Mouse (Mus musculus) liver, embryonic 12.5 days (tissue): ENCODE results near the gene Rassf4. TPM values are rescaled to one million over a fixed set of nuclear protein-coding genes. Genes with fewer than 3 reads are reported as not detected.
A peak's percentile ranks its signal among the peaks of the same experiment; 100 is the strongest.
"Not testable (repeated sequence)": the region's sequence is repeated elsewhere in the genome, so short reads cannot be mapped to it uniquely, and the experiment has no call there.

ENCODE experiments used
- ATAC-seq: fragments of 200-750 bp; cut with Nextera tagmentation; 2 replicates; pipeline ENCODE4 v1.8.0; 2017; ENCODE audit warnings: moderate number of reproducible peaks, mild to moderate bottlenecking, moderate library complexity
- H3K27ac ChIP-seq: fragments of 300-500 bp; sonication (generic); 2 replicates; pipeline ENCODE4 v1.5.1; 2016; ENCODE audit warnings: mild to moderate bottlenecking
- H3K27me3 ChIP-seq: fragments of 300-500 bp; sonication (generic); replicated peaks from 2 replicates; pipeline ENCODE4 v1.6.1; 2016; ENCODE audit warnings: mild to moderate bottlenecking, moderate library complexity
- H3K36me3 ChIP-seq: fragments of 300-500 bp; sonication (generic); 2 replicates; pipeline ENCODE4 v1.6.1; 2016; ENCODE audit warnings: mild to moderate bottlenecking, moderate library complexity
- H3K4me1 ChIP-seq: fragments of 300-500 bp; sonication (generic); 2 replicates; pipeline ENCODE4 v1.6.1; 2016
- H3K4me2 ChIP-seq: fragments of 300-500 bp; sonication (generic); 2 replicates; pipeline ENCODE4 v1.6.1; 2016; ENCODE audit warnings: mild to moderate bottlenecking, moderate library complexity
- H3K4me3 ChIP-seq: fragments of 300-500 bp; sonication (generic); 2 replicates; pipeline ENCODE4 v1.5.1; 2016; ENCODE audit warnings: mild to moderate bottlenecking, moderate library complexity
- H3K9ac ChIP-seq: fragments of 300-500 bp; sonication (generic); 2 replicates; pipeline ENCODE4 v1.6.1; 2016; ENCODE audit warnings: mild to moderate bottlenecking, moderate library complexity
- H3K9me3 ChIP-seq: fragments of 300-500 bp; sonication (generic); replicated peaks from 2 replicates; pipeline ENCODE4 v1.6.1; 2016; ENCODE audit warnings: mild to moderate bottlenecking, moderate library complexity
- WGBS: fragments of 180-500 bp; shearing (Covaris S2); methylation state at CpG from one replicate; pipeline ENCODE4 v1.1.7; 2016; ENCODE audit not compliant: insufficient replicate concordance; 5-methylcytosine and 5-hydroxymethylcytosine counted together
- polyA plus RNA-seq: library from polyadenylated mRNA; unstranded; fragments of >200 nt; fragmentation: Nextera tagmentation; extraction: Ambion mirVana; gene quantifications from 2 replicates; pipeline ENCODE4 v1.2.1, GENCODE M21; 2016

The Rassf4 gene
- polyA plus RNA-seq, 1 experiment from 2014 or later: 4.0 TPM

DNA sequence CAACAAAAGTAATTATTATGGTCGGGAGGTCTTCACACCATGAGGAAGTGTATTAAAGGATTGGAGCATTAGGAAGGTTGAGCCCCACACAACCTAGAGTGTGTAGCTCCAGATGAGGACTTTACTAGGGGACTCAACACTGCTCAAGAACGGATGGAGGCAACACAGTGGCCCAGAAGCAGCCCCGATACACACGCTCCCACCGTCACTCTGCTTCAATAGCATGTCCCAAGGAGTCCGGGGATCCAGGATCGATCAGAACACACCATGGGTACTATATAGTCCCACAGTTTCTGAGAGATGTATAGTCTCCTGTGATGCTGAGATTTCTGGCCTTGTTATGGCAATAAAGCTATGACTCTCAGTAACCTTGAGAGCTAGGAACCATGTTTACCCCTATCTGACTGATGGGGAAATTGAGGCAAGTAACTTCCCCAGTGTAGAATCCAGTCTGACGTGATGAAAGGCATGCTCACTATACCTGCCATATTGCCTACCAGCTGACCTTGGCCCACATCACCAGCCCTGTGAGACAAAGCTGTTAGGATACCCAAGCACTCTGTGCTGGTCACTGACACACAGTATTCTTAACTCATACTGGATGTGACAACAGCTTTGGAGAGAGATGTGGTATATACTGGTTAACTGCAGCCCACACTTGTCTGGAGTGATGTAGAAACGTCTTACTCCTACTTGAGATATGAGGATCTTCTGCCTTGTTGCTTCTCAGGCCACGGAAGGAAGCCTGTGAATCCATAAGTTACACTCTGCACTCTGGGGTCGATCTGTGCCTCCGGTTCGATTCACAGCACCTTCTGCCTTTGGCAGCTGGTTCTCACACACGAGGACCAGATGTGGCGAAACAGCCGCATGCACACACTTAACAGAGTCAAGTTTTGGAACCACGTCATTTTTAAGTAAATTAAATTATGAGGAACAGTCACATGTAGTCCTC, 39.7 kb downstream of the Rassf4 start:
- peaks cover 27% of the 10 kb centered on the region for H3K4me1 ChIP-seq
- ATAC-seq: no peak
- H3K4me2 ChIP-seq: no peak overlapping the region
- WGBS: 72% methylated on average over 17 of the region's 17 CpGs
- no peaks in the 10 kb centered on the region for H3K36me3 ChIP-seq
- H3K9ac ChIP-seq: no peak overlapping the region
- H3K27me3 ChIP-seq: no peaks in the 10 kb centered on the region
- H3K9me3 ChIP-seq: no peaks in the 10 kb centered on the region
- no peak overlapping the region for H3K4me3 ChIP-seq
- no peak overlapping the region for H3K27ac ChIP-seq

DNA sequence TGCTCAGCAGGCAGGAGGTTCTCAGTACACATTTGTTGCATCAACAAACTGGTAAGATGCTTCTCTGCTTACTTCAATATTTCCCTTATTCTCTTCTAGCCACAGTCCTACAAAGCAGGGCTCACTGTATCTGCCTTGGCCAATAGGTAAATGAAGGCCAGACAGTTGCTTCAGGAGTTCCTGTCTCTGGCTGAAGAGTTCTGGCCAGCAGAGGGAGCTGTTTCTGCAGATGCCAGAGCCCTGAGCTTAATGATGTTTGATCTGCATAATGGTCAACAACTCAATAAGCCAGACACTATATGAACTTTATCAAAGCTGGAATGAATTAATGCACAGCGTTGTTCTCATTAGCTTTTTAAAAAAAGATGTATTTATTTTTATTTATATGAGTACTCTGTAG, 41.6 kb downstream of the Rassf4 start:
- Histone ChIP-seq H3K36me3 (peaks cover under 1% of the 10 kb centered on the region; the same call in 1 of the 2 replicates), H3K4me2 (no peak overlapping the region), H3K9me3 (no peaks in the 10 kb centered on the region), H3K4me1 (peaks cover 30% of the 10 kb centered on the region), H3K27me3 (no peaks in the 10 kb centered on the region), H3K9ac (no peak overlapping the region), H3K4me3 (no peak overlapping the region), H3K27ac (no peak overlapping the region)
- WGBS: 31% methylated on average over 1 of the region's 1 CpGs
- no peak for ATAC-seq

GRCm38 (mm10) chr6:116629766-116630165, 44.0 kb downstream of the Rassf4 start:
- H3K4me1 ChIP-seq: peaks cover 14% of the 10 kb centered on the region
- peaks cover 15% of the 10 kb centered on the region for H3K36me3 ChIP-seq
- 52% methylated on average over 10 of the region's 10 CpGs for WGBS
- no peaks in the 10 kb centered on the region for H3K27me3 ChIP-seq
- H3K9ac ChIP-seq: no peak overlapping the region
- no peak overlapping the region for H3K4me2 ChIP-seq
- no peak for ATAC-seq
- no peaks in the 10 kb centered on the region for H3K9me3 ChIP-seq
- H3K4me3 ChIP-seq: no peak overlapping the region
- H3K27ac ChIP-seq: no peak overlapping the region

GRCm38 (mm10) chr6:116628539-116629171, 45.1 kb downstream of the Rassf4 start, which contains the start of gene Zfp422:
Zfp422 (minus strand) TSS chr6:116628999.
- Histone ChIP-seq H3K27ac (peak within 1 kb of the TSS; percentile 73), H3K4me3 (peak within 1 kb of the TSS; percentile 71), H3K36me3 (peaks cover 18% of the 10 kb centered on the region), H3K27me3 (no peaks in the 10 kb centered on the region), H3K4me2 (peak within 1 kb of the TSS; percentile 76), H3K4me1 (peaks cover 12% of the 10 kb centered on the region), H3K9ac (peak within 1 kb of the TSS; percentile 81), H3K9me3 (no peaks in the 10 kb centered on the region)
- under 1% methylated on average over 56 of the region's 56 CpGs for WGBS
- ATAC-seq: peak; percentile 82

DNA sequence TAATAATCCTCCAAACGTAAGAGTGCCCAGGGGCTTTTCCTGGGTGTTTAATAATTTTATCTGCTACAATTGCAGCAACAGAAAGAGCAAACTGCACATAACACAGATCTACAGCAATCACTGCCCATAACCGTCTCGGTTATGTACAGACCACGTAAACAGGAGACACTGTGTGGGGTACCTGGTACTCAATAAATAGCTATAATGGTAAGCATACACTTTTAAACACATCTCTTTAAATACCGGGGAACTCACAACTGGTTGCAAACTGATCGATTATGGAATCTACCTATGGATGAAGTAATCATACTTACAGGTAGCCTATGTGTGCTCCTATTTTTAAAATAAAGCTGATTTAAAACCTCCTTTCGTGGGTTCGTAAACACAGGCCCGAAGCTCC, 45.7 kb downstream of the Rassf4 start:
- Histone ChIP-seq H3K36me3 (peaks cover 18% of the 10 kb centered on the region), H3K4me2 (peak overlapping the region; percentile 76), H3K9me3 (no peaks in the 10 kb centered on the region), H3K9ac (peak overlapping the region; percentile 81), H3K4me3 (peak overlapping the region; percentile 71), H3K27ac (peak overlapping the region; percentile 73; the same call in 1 of the 2 replicates), H3K27me3 (no peaks in the 10 kb centered on the region), H3K4me1 (peaks cover 12% of the 10 kb centered on the region)
- WGBS: 17% methylated on average over 9 of the region's 9 CpGs
- no peak for ATAC-seq

GRCm38 (mm10) chr6:116626417-116626816, 47.3 kb downstream of the Rassf4 start:
- WGBS: 87% methylated on average over 9 of the region's 9 CpGs
- not testable (repeated sequence) for H3K9me3 ChIP-seq, H3K9ac ChIP-seq, H3K4me3 ChIP-seq, ATAC-seq, H3K4me2 ChIP-seq, H3K27ac ChIP-seq, H3K27me3 ChIP-seq
- peaks cover 18% of the 10 kb centered on the region for H3K36me3 ChIP-seq
- H3K4me1 ChIP-seq: peaks cover 20% of the 10 kb centered on the region

- Histone ChIP-seq H3K36me3 (peaks cover 11% of the 10 kb centered on the region), H3K9ac (no peak overlapping the region), H3K4me3 (no peak overlapping the region), H3K27me3 (no peaks in the 10 kb centered on the region), H3K9me3 (no peaks in the 10 kb centered on the region), H3K4me2 (no peak overlapping the region), H3K4me1 (0 out of 2 replicates have a peak, but pooled peaks cover 8% of the 10 kb centered on the region), H3K27ac (no peak overlapping the region; the same call in 1 of the 2 replicates)
- 25% methylated on average over 8 of the region's 8 CpGs for WGBS
- peak; percentile 61; the same call in 1 of the 2 replicates for ATAC-seq
Observed at GRCm38 (mm10) chr6:116621318-116622023, 52.3 kb downstream of the Rassf4 start.

- no peak for ATAC-seq
- H3K36me3 ChIP-seq: no peaks in the 10 kb centered on the region
- H3K9me3 ChIP-seq: no peaks in the 10 kb centered on the region
- H3K9ac ChIP-seq: no peak overlapping the region
- no peak overlapping the region for H3K4me3 ChIP-seq
- 0 out of 2 replicates have a peak, but pooled peaks cover 8% of the 10 kb centered on the region for H3K4me1 ChIP-seq
- no peaks in the 10 kb centered on the region for H3K27me3 ChIP-seq
- no peak overlapping the region for H3K4me2 ChIP-seq
- H3K27ac ChIP-seq: no peak overlapping the region
Observed at GRCm38 (mm10) chr6:116618073-116618472, 55.7 kb downstream of the Rassf4 start.

- Histone ChIP-seq H3K4me1 (no peaks in the 10 kb centered on the region), H3K36me3 (no peaks in the 10 kb centered on the region), H3K4me2 (no peak overlapping the region), H3K4me3 (no peak overlapping the region), H3K27ac (no peak overlapping the region), H3K9ac (no peak overlapping the region), H3K9me3 (no peaks in the 10 kb centered on the region), H3K27me3 (no peaks in the 10 kb centered on the region)
- no peak for ATAC-seq
- 67% methylated on average over 2 of the region's 2 CpGs for WGBS
Observed at GRCm38 (mm10) chr6:116615719-116616118, 58.0 kb downstream of the Rassf4 start.

DNA sequence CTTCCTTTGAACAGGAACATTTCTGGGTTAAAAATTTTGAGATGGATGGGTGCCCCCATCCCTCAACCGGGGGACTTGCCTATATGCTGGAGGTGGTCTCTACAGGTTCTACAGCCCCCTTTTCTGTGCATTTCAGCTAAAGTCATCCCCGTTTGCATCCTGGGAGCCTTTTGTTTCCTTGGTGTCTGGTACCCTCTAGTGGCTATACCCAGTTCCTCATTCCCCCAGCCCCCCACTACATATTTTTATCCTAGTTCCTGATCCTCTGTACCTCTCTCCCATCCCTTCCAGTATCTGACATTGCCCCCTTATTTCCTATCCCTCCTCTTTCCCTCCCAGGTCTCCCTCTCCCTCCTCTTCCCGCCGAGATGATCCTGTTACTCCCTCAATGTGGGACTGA, 66.5 kb downstream of the Rassf4 start:
- no peak overlapping the region for H3K4me2 ChIP-seq
- H3K9me3 ChIP-seq: no peaks in the 10 kb centered on the region
- no peak overlapping the region for H3K27ac ChIP-seq
- H3K4me3 ChIP-seq: no peak overlapping the region
- no peak overlapping the region for H3K9ac ChIP-seq
- no peaks in the 10 kb centered on the region for H3K27me3 ChIP-seq
- H3K4me1 ChIP-seq: no peaks in the 10 kb centered on the region
- WGBS: 25% methylated on average over 4 of the region's 4 CpGs
- ATAC-seq: no peak
- H3K36me3 ChIP-seq: no peaks in the 10 kb centered on the region

DNA sequence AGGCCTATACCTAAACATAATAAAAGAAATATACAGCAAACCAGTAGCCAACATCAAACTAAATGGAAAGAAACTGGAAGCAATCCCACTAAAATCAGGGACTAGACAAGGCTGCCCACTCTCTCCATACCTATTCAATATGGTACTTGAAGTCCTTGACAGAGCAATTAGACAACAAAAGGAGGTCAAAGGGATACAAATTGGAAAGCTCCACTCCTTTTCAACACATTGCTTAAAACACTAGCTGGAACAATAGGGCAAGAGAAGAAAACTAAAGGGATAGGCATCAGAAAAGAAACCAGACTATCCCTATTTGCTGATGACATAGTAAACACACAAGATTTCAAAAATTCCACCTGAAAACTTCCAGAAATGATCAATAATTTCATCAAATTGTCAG, 72.8 kb downstream of the Rassf4 start:
- H3K27ac ChIP-seq, H3K27me3 ChIP-seq, H3K4me2 ChIP-seq: not testable (repeated sequence)

GRCm38 (mm10) chr6:116584095-116584494, 89.7 kb downstream of the Rassf4 start, which contains the start of gene Olfr215:
Olfr215 (minus strand) TSS chr6:116584195.
- Histone ChIP-seq H3K27me3 (no peaks in the 10 kb centered on the region), H3K27ac (no peak within 1 kb of the TSS), H3K4me3 (no peak within 1 kb of the TSS), H3K4me1 (no peaks in the 10 kb centered on the region), H3K4me2 (no peak within 1 kb of the TSS), H3K9me3 (no peaks in the 10 kb centered on the region), H3K9ac (no peak within 1 kb of the TSS), H3K36me3 (no peaks in the 10 kb centered on the region)
- no peak for ATAC-seq
- WGBS: 68% methylated on average over 4 of the region's 4 CpGs

More for the DNA sequence above, 72.8 kb downstream of the Rassf4 start:
- not testable (repeated sequence) for H3K4me1 ChIP-seq, ATAC-seq, H3K9me3 ChIP-seq, H3K9ac ChIP-seq, H3K4me3 ChIP-seq, H3K36me3 ChIP-seq
